Mouse (Mus musculus) urinary bladder, postnatal 25 days (tissue): ENCODE results near the gene Chst2.

Experiments
- DNase-seq: peaks from one replicate; pipeline ENCODE4 v3.0.0; 2022; ENCODE audit warnings: low spot score

Gene Chst2

GRCm38 (mm10) chr9:95406571-95407561, at the start of gene Chst2:
TSS of gene Chst2 (minus strand) at chr9:95406722.
- peak; percentile 67 for DNase-seq

- no peak for DNase-seq
These were observed 45.4 kb upstream of the Chst2 start for GRCm38 (mm10) chr9:95451931-95452330.

- no peak for DNase-seq
These were observed 44.1 kb upstream of the Chst2 start for GRCm38 (mm10) chr9:95450586-95450985.

- DNase-seq = no peak
These were observed 35.8 kb upstream of the Chst2 start for GRCm38 (mm10) chr9:95442321-95442731.

GRCm38 (mm10) chr9:95437883-95438282, 31.4 kb upstream of the Chst2 start:
- no peak for DNase-seq

- DNase-seq = no peak
These were observed 29.7 kb upstream of the Chst2 start for GRCm38 (mm10) chr9:95436294-95436613.

- DNase-seq = no peak
These were observed 29.2 kb upstream of the Chst2 start for GRCm38 (mm10) chr9:95435506-95436293.

GRCm38 (mm10) chr9:95428277-95428676, 21.8 kb upstream of the Chst2 start:
- DNase-seq = no peak

GRCm38 (mm10) chr9:95413911-95414310, 7.4 kb upstream of the Chst2 start:
- DNase-seq = no peak

GRCm38 (mm10) chr9:95412047-95412446, 5.5 kb upstream of the Chst2 start:
- DNase-seq = no peak

GRCm38 (mm10) chr9:95407586-95408220, 1.2 kb upstream of the Chst2 start:
- DNase-seq = peak; percentile 14

GRCm38 (mm10) chr9:95405946-95406570, 464 bp downstream of the Chst2 start:
- peak; percentile 11 for DNase-seq

GRCm38 (mm10) chr9:95405511-95405945, 994 bp downstream of the Chst2 start:
- peak; percentile 26 for DNase-seq

- no peak for DNase-seq
These were observed 1.6 kb downstream of the Chst2 start for GRCm38 (mm10) chr9:95404811-95405465.

- DNase-seq = no peak
These were observed 4.8 kb downstream of the Chst2 start for GRCm38 (mm10) chr9:95401686-95402085.

- DNase-seq = no peak
These were observed 14.5 kb downstream of the Chst2 start for GRCm38 (mm10) chr9:95392011-95392410.

GRCm38 (mm10) chr9:95389956-95390355, 16.6 kb downstream of the Chst2 start:
- DNase-seq = no peak

GRCm38 (mm10) chr9:95387881-95388380, 18.6 kb downstream of the Chst2 start:
- no peak for DNase-seq

GRCm38 (mm10) chr9:95375966-95376365, 30.6 kb downstream of the Chst2 start:
- no peak for DNase-seq

- no peak for DNase-seq
These were observed 31.2 kb downstream of the Chst2 start for GRCm38 (mm10) chr9:95375336-95375735.

- no peak for DNase-seq
These were observed 32.8 kb downstream of the Chst2 start for GRCm38 (mm10) chr9:95373741-95374140.
